Mouse (Mus musculus) MEL (cell line): ENCODE measurements at regions not wholly inside any gene's neighbourhood (a gene's known extent, or its start where the extent isn't known, plus 50 kb on each side); places are given as distances from the start of the nearest gene placed in this dataset.

Source experiments
- DNase-seq: peaks from one replicate; pipeline ENCODE4 v3.0.0; 2011; ENCODE audit warnings: low read depth, low spot score
- H3K27ac ChIP-seq: 2 replicates; pipeline ENCODE4 v1.5.1; 2012; ENCODE audit warnings: low read depth, mild to moderate bottlenecking, control low read depth, low read length, moderate library complexity; ENCODE audit not compliant: control insufficient read depth
- H3K27me3 ChIP-seq, 2 experiments: fragments of 150-350 bp in 1 of 2; sonication (generic) in 1 of 2; 2 replicates each; pipeline ENCODE4 v1.6.1; 2012; ENCODE audit warnings: low read length in 2 of 2, mild to moderate bottlenecking in 2 of 2, improper control_type of control experiment in 1 of 2, moderate library complexity in 1 of 2; ENCODE audit not compliant: insufficient read depth in 2 of 2, control insufficient read depth in 1 of 2
- H3K36me3 ChIP-seq, 2 experiments: 2 replicates each; pipeline ENCODE4 v1.6.1; 2012 to 2014; ENCODE audit warnings: low read length in 2 of 2, improper control_type of control experiment in 1 of 2, inconsistent platforms in 1 of 2, mild to moderate bottlenecking in 1 of 2; ENCODE audit not compliant: insufficient read depth in 2 of 2, control insufficient read depth in 1 of 2
- H3K4me1 ChIP-seq, 2 experiments: fragments of 150-350 bp in 1 of 2; sonication (generic) in 1 of 2; 2 replicates each; pipeline ENCODE4 v1.6.1; 2012; ENCODE audit warnings: low read length in 2 of 2, improper control_type of control experiment in 1 of 2, mild to moderate bottlenecking in 1 of 2; ENCODE audit not compliant: insufficient read depth in 2 of 2, control insufficient read depth in 1 of 2
- H3K4me3 ChIP-seq, 2 experiments: fragments of 150-350 bp in 1 of 2; sonication (generic) in 1 of 2; 2 replicates each; pipeline ENCODE4 v1.5.1; 2012; ENCODE audit warnings: low read depth in 2 of 2, low read length in 2 of 2, mild to moderate bottlenecking in 2 of 2, moderate library complexity in 2 of 2, control low read depth in 1 of 2, improper control_type of control experiment in 1 of 2; ENCODE audit not compliant: control insufficient read depth in 1 of 2, insufficient read depth in 1 of 2
- H3K79me2 ChIP-seq: 2 replicates; pipeline ENCODE4 v1.6.1; 2012; ENCODE audit warnings: mild to moderate bottlenecking, low read length, moderate library complexity; ENCODE audit not compliant: control insufficient read depth, poor library complexity, insufficient read depth
- H3K9ac ChIP-seq: 2 replicates; pipeline ENCODE4 v1.6.1; 2012; ENCODE audit warnings: low read depth, mild to moderate bottlenecking, control low read depth, low read length, moderate library complexity; ENCODE audit not compliant: control insufficient read depth, poor library complexity, severe bottlenecking
- H3K9me3 ChIP-seq: fragments of 150-350 bp; sonication (generic); replicated peaks from 2 replicates; pipeline ENCODE4 v1.6.1; 2012; ENCODE audit warnings: mild to moderate bottlenecking, low read length, improper control_type of control experiment, moderate library complexity; ENCODE audit not compliant: insufficient read depth
- E2F4 ChIP-seq: IDR thresholded peaks from 2 replicates; pipeline ENCODE4 v1.6.1; 2011; ENCODE audit warnings: low read depth, low read length, improper control_type of control experiment, borderline replicate concordance
- ELF1 ChIP-seq: IDR thresholded peaks from 2 replicates; pipeline ENCODE4 v1.6.1; 2014; ENCODE audit warnings: low read depth, mild to moderate bottlenecking, inconsistent platforms, low read length, improper control_type of control experiment, moderate library complexity
- EP300 ChIP-seq, 2 experiments: IDR thresholded peaks; 2 replicates each; pipeline ENCODE4 v1.6.1; 2011; ENCODE audit warnings: improper control_type of control experiment in 2 of 2, low read length in 2 of 2, low read depth in 1 of 2, mild to moderate bottlenecking in 1 of 2
- ETS1 ChIP-seq: IDR thresholded peaks from 2 replicates; pipeline ENCODE4 v1.6.1; 2012; ENCODE audit warnings: low read depth, mild to moderate bottlenecking, inconsistent platforms, low read length, improper control_type of control experiment, moderate library complexity
- GATA1 ChIP-seq: IDR thresholded peaks from 2 replicates; pipeline ENCODE4 v1.6.1; 2011; ENCODE audit warnings: low read depth, low read length, improper control_type of control experiment
- JUND ChIP-seq: IDR thresholded peaks from 2 replicates; pipeline ENCODE4 v1.6.1; 2011; ENCODE audit warnings: low read depth, mild to moderate bottlenecking, improper control_type of control experiment, low read length
- MEF2A ChIP-seq: IDR thresholded peaks from 2 replicates; pipeline ENCODE4 v1.6.1; 2014; ENCODE audit warnings: low read depth, mild to moderate bottlenecking, inconsistent platforms, low read length, improper control_type of control experiment; ENCODE audit not compliant: poor library complexity, insufficient replicate concordance, severe bottlenecking; ENCODE audit errors: extremely low read depth
- MYB ChIP-seq: IDR thresholded peaks from 2 replicates; pipeline ENCODE4 v1.6.1; 2011; ENCODE audit warnings: mild to moderate bottlenecking, low read depth, low read length, improper control_type of control experiment
- MYC ChIP-seq: IDR thresholded peaks from 2 replicates; pipeline ENCODE4 v1.6.1; 2011; ENCODE audit warnings: low read depth, mild to moderate bottlenecking, low read length, improper control_type of control experiment, moderate library complexity
- NRF1 ChIP-seq: IDR thresholded peaks from 2 replicates; pipeline ENCODE4 v1.6.1; 2014; ENCODE audit warnings: low read depth, mild to moderate bottlenecking, inconsistent platforms, low read length, improper control_type of control experiment, moderate library complexity; ENCODE audit not compliant: poor library complexity, insufficient read depth, severe bottlenecking
- POLR2AphosphoS2 ChIP-seq: IDR thresholded peaks from 2 replicates; pipeline ENCODE4 v1.6.1; 2011; ENCODE audit warnings: low read length, improper control_type of control experiment
- SIN3A ChIP-seq: IDR thresholded peaks from 2 replicates; pipeline ENCODE4 v1.6.1; 2012; ENCODE audit warnings: low read length, improper control_type of control experiment, inconsistent platforms
- TBP ChIP-seq: IDR thresholded peaks from 2 replicates; pipeline ENCODE4 v1.8.0; 2011; ENCODE audit warnings: low read depth, low read length, improper control_type of control experiment
- UBTF ChIP-seq: IDR thresholded peaks from 2 replicates; pipeline ENCODE4 v1.6.1; 2012; ENCODE audit warnings: low read depth, mild to moderate bottlenecking, inconsistent platforms, low read length, improper control_type of control experiment, moderate library complexity, borderline replicate concordance; ENCODE audit not compliant: insufficient read depth
- USF1 ChIP-seq: IDR thresholded peaks from 2 replicates; pipeline ENCODE4 v1.6.1; 2014; ENCODE audit warnings: low read depth, mild to moderate bottlenecking, inconsistent platforms, low read length, improper control_type of control experiment, moderate library complexity
- USF2 ChIP-seq, 2 experiments: IDR thresholded peaks; 2 replicates each; pipeline ENCODE4 v1.6.1; 2011 to 2012; ENCODE audit warnings: improper control_type of control experiment in 2 of 2, low read length in 2 of 2, borderline replicate concordance in 1 of 2, inconsistent platforms in 1 of 2, low read depth in 1 of 2, mild to moderate bottlenecking in 1 of 2; ENCODE audit not compliant: insufficient read depth in 1 of 2
- ZC3H11A ChIP-seq: IDR thresholded peaks from 2 replicates; pipeline ENCODE4 v1.6.1; 2012; ENCODE audit warnings: low read depth, mild to moderate bottlenecking, inconsistent platforms, low read length, improper control_type of control experiment
- ZKSCAN1 ChIP-seq: IDR thresholded peaks from 2 replicates; pipeline ENCODE4 v1.6.1; 2012; ENCODE audit warnings: low read depth, mild to moderate bottlenecking, inconsistent platforms, low read length, improper control_type of control experiment, moderate library complexity
- ZMIZ1 ChIP-seq: IDR thresholded peaks from 2 replicates; pipeline ENCODE4 v1.6.1; 2012; ENCODE audit warnings: low read depth, mild to moderate bottlenecking, inconsistent platforms, low read length, improper control_type of control experiment, moderate library complexity
- ZNF384 ChIP-seq: IDR thresholded peaks from 2 replicates; pipeline ENCODE4 v1.6.1; 2012; ENCODE audit warnings: low read depth, mild to moderate bottlenecking, inconsistent platforms, low read length, improper control_type of control experiment

GRCm38 (mm10) chr17:61570933-61571332 lies 1310.2 kb downstream of the Efna5 start:
- Histone ChIP-seq H3K9ac (no peak overlapping the region), H3K79me2 (no peaks in the 10 kb centered on the region), H3K36me3 (no peaks in the 10 kb centered on the region; a peak in 1 of 4 replicates), H3K4me3 (no peak overlapping the region), H3K4me1 (no peaks in the 10 kb centered on the region), H3K9me3 (no peaks in the 10 kb centered on the region), H3K27ac (no peak overlapping the region), H3K27me3 (no peaks in the 10 kb centered on the region)
- no peak for TF ChIP-seq USF1
- TF ChIP-seq UBTF: no peak
- no peak for TF ChIP-seq MYC
- TF ChIP-seq NRF1: no peak
- TF ChIP-seq ZKSCAN1: no peak
- TF ChIP-seq TBP: no peak
- TF ChIP-seq ZMIZ1: no peak
- TF ChIP-seq JUND: no peak
- no peak for TF ChIP-seq E2F4
- TF ChIP-seq SIN3A: no peak
- no peak for TF ChIP-seq ZC3H11A
- no peak for TF ChIP-seq POLR2AphosphoS2
- no peak for TF ChIP-seq ETS1
- TF ChIP-seq MYB: no peak
- TF ChIP-seq ZNF384: no peak
- no peak for TF ChIP-seq USF2 (IDR thresholded peaks at IDR 0.05; ENCODE audit: borderline replicate concordance in 1 of 2, insufficient read depth in 1 of 2, low read depth in 1 of 2, low read length in 2 of 2)
- no peak for TF ChIP-seq ELF1
- TF ChIP-seq MEF2A: no peak
- no peak for TF ChIP-seq GATA1
- no peak for TF ChIP-seq EP300 (IDR thresholded peaks at IDR 0.05; ENCODE audit: low read depth in 1 of 2, low read length in 2 of 2)
- DNase-seq: no peak
